Mouse (Mus musculus) forebrain, embryonic 14.5 days (tissue): Measurements from ENCODE around the gene Gucy2e. TPM values are rescaled to one million over a fixed set of nuclear protein-coding genes. Genes with fewer than 3 reads are reported as not detected.

ENCODE experiments used
- ATAC-seq: fragments of 200-750 bp; cut with Nextera tagmentation; 2 replicates; pipeline ENCODE4 v1.8.0; 2017; ENCODE audit warnings: mild to moderate bottlenecking, moderate library complexity
- DNase-seq: peaks from one replicate; pipeline ENCODE4 v3.0.0-alpha.2; 2015; ENCODE audit warnings: low spot score
- H3K27ac ChIP-seq: fragments of 300-500 bp; sonication (generic); 2 replicates; pipeline ENCODE4 v1.5.1; 2014; ENCODE audit warnings: low read depth, mild to moderate bottlenecking, control low read depth, low read length, moderate library complexity
- H3K27me3 ChIP-seq: fragments of 300-500 bp; sonication (generic); replicated peaks from 2 replicates; pipeline ENCODE4 v1.6.1; 2014; ENCODE audit warnings: low read length, control low read depth, mixed read lengths; ENCODE audit not compliant: control insufficient read depth, insufficient read depth
- H3K36me3 ChIP-seq: fragments of 300-500 bp; sonication (generic); 2 replicates; pipeline ENCODE4 v1.6.1; 2014; ENCODE audit warnings: low read length, control low read depth; ENCODE audit not compliant: control insufficient read depth, insufficient read depth
- H3K4me1 ChIP-seq: fragments of 300-500 bp; sonication (generic); 2 replicates; pipeline ENCODE4 v1.6.1; 2014; ENCODE audit warnings: antibody characterized with exemption, low read length, control low read depth; ENCODE audit not compliant: control insufficient read depth, insufficient read depth
- H3K4me2 ChIP-seq: fragments of 300-500 bp; sonication (generic); 2 replicates; pipeline ENCODE4 v1.6.1; 2014; ENCODE audit warnings: mild to moderate bottlenecking, control low read depth, low read length
- H3K4me3 ChIP-seq: fragments of 300-500 bp; sonication (generic); 2 replicates; pipeline ENCODE4 v1.5.1; 2014; ENCODE audit warnings: low read depth, low read length, control low read depth
- H3K9ac ChIP-seq: fragments of 300-500 bp; sonication (generic); 2 replicates; pipeline ENCODE4 v1.6.1; 2014; ENCODE audit warnings: mild to moderate bottlenecking, low read length, control low read depth, moderate library complexity
- H3K9me3 ChIP-seq: fragments of 300-500 bp; sonication (generic); replicated peaks from 2 replicates; pipeline ENCODE4 v1.6.1; 2016; ENCODE audit warnings: low read length, control low read depth, mixed read lengths; ENCODE audit not compliant: control insufficient read depth
- WGBS: fragments of 180-500 bp; shearing (Covaris S2); extraction: QIAGEN DNeasy Blood & Tissue Kit; methylation state at CpG from one replicate; pipeline ENCODE4 v1.1.7; 2014; 5-methylcytosine and 5-hydroxymethylcytosine counted together
- polyA plus RNA-seq: library from polyadenylated mRNA; unstranded; fragments of >200 nt; fragmentation: Nextera tagmentation; extraction: Ambion mirVana; gene quantifications from 2 replicates; pipeline ENCODE4 v1.2.1, GENCODE M21; 2014

The Gucy2e gene
- polyA plus RNA-seq, 1 experiment from 2014 or later, result 0.41 TPM

GRCm38 (mm10) chr11:69230420-69230819 is 6.4 kb downstream of the Gucy2e start:
- ATAC-seq (no peak), DNase-seq (no peak)
- 78% methylated on average over 4 of the region's 4 CpGs for WGBS
- Histone ChIP-seq H3K4me3 (no peak overlapping the region), H3K4me2 (no peak overlapping the region), H3K36me3 (no peaks in the 10 kb centered on the region), H3K27me3 (peaks cover 5% of the 10 kb centered on the region; the same call in 1 of the 2 replicates), H3K27ac (no peak overlapping the region), H3K4me1 (no peaks in the 10 kb centered on the region), H3K9me3 (no peaks in the 10 kb centered on the region), H3K9ac (no peak overlapping the region)

- WGBS, result 64% methylated on average over 1 of the region's 1 CpGs
Observed at GRCm38 (mm10) chr11:69225715-69226114, 11.1 kb downstream of the Gucy2e start.

GRCm38 (mm10) chr11:69223101-69223500 is 13.7 kb downstream of the Gucy2e start:
- H3K4me1 ChIP-seq, result no peaks in the 10 kb centered on the region
- H3K9me3 ChIP-seq, result no peaks in the 10 kb centered on the region
- no peaks in the 10 kb centered on the region for H3K36me3 ChIP-seq
- no peak overlapping the region for H3K4me3 ChIP-seq
- H3K9ac ChIP-seq, result no peak overlapping the region
- no peak overlapping the region for H3K4me2 ChIP-seq
- no peak for ATAC-seq
- WGBS, result 83% methylated on average over 4 of the region's 4 CpGs
- H3K27ac ChIP-seq, result no peak overlapping the region
- no peaks in the 10 kb centered on the region for H3K27me3 ChIP-seq
- no peak for DNase-seq

More at GRCm38 (mm10) chr11:69225715-69226114, 11.1 kb downstream of the Gucy2e start:
- no peak for ATAC-seq
- H3K4me3 ChIP-seq, result no peak overlapping the region
- no peaks in the 10 kb centered on the region for H3K4me1 ChIP-seq
- no peaks in the 10 kb centered on the region for H3K27me3 ChIP-seq
- no peak for DNase-seq
- H3K4me2 ChIP-seq, result no peak overlapping the region
- no peak overlapping the region for H3K27ac ChIP-seq
- H3K9ac ChIP-seq, result no peak overlapping the region
- H3K9me3 ChIP-seq, result no peaks in the 10 kb centered on the region
- H3K36me3 ChIP-seq, result no peaks in the 10 kb centered on the region

GRCm38 (mm10) chr11:69221070-69221469 is 15.8 kb downstream of the Gucy2e start:
- DNase-seq, result no peak
- Histone ChIP-seq H3K9me3 (no peaks in the 10 kb centered on the region), H3K4me1 (no peaks in the 10 kb centered on the region), H3K27me3 (no peaks in the 10 kb centered on the region), H3K36me3 (no peaks in the 10 kb centered on the region), H3K4me2 (no peak overlapping the region), H3K27ac (no peak overlapping the region), H3K4me3 (no peak overlapping the region), H3K9ac (no peak overlapping the region)
- ATAC-seq, result no peak
- 77% methylated on average over 4 of the region's 4 CpGs for WGBS

GRCm38 (mm10) chr11:69218661-69219060 is 18.2 kb downstream of the Gucy2e start:
- Histone ChIP-seq H3K9me3 (no peaks in the 10 kb centered on the region), H3K9ac (no peak overlapping the region), H3K27ac (no peak overlapping the region), H3K36me3 (no peaks in the 10 kb centered on the region), H3K4me3 (no peak overlapping the region), H3K4me1 (no peaks in the 10 kb centered on the region), H3K4me2 (no peak overlapping the region), H3K27me3 (no peaks in the 10 kb centered on the region)
- 60% methylated on average over 2 of the region's 2 CpGs for WGBS
- ATAC-seq, result no peak
- no peak for DNase-seq

- WGBS, result 86% methylated on average over 5 of the region's 5 CpGs
- Histone ChIP-seq H3K27me3 (no peaks in the 10 kb centered on the region), H3K9ac (no peak overlapping the region), H3K36me3 (no peaks in the 10 kb centered on the region), H3K27ac (no peak overlapping the region), H3K9me3 (no peaks in the 10 kb centered on the region), H3K4me2 (no peak overlapping the region), H3K4me1 (no peaks in the 10 kb centered on the region), H3K4me3 (no peak overlapping the region)
- no peak for ATAC-seq
- DNase-seq, result no peak
Observed at GRCm38 (mm10) chr11:69217411-69217810, 19.4 kb downstream of the Gucy2e start.

GRCm38 (mm10) chr11:69211431-69211830 is 25.4 kb downstream of the Gucy2e start:
- WGBS, result 40% methylated on average over 2 of the region's 2 CpGs

GRCm38 (mm10) chr11:69202469-69203230 is 34.2 kb downstream of the Gucy2e start:
- ATAC-seq, result no peak
- Histone ChIP-seq H3K27me3 (peaks cover 6% of the 10 kb centered on the region), H3K4me3 (no peak overlapping the region), H3K9ac (no peak overlapping the region), H3K4me1 (no peaks in the 10 kb centered on the region), H3K36me3 (no peaks in the 10 kb centered on the region), H3K27ac (no peak overlapping the region), H3K4me2 (no peak overlapping the region), H3K9me3 (no peaks in the 10 kb centered on the region)
- DNase-seq, result no peak
- 82% methylated on average over 13 of the region's 13 CpGs for WGBS

More at GRCm38 (mm10) chr11:69211431-69211830, 25.4 kb downstream of the Gucy2e start:
- Histone ChIP-seq H3K4me2 (peak overlapping the region; percentile 18; the same call in 1 of the 2 replicates), H3K36me3 (no peaks in the 10 kb centered on the region), H3K27ac (no peak overlapping the region), H3K4me3 (peak overlapping the region; percentile 28), H3K4me1 (no peaks in the 10 kb centered on the region), H3K9me3 (no peaks in the 10 kb centered on the region), H3K27me3 (no peaks in the 10 kb centered on the region), H3K9ac (peak overlapping the region; percentile 46; the same call in 1 of the 2 replicates)
- peak; percentile 69 for ATAC-seq
- DNase-seq, result peak; percentile 78

- 82% methylated on average over 6 of the region's 6 CpGs for WGBS
Observed at GRCm38 (mm10) chr11:69200231-69200630, 36.6 kb downstream of the Gucy2e start.

More at GRCm38 (mm10) chr11:69200231-69200630, 36.6 kb downstream of the Gucy2e start:
- Histone ChIP-seq H3K4me2 (no peak overlapping the region), H3K27me3 (peaks cover 19% of the 10 kb centered on the region), H3K36me3 (no peaks in the 10 kb centered on the region), H3K4me3 (no peak overlapping the region), H3K4me1 (0 out of 2 replicates have a peak, but pooled peaks cover 5% of the 10 kb centered on the region), H3K9ac (no peak overlapping the region), H3K9me3 (no peaks in the 10 kb centered on the region), H3K27ac (no peak overlapping the region)
- no peak for ATAC-seq
- DNase-seq, result no peak
